Mouse (Mus musculus): ENCODE data around the gene Bmp2k. TPM values are rescaled to one million over a fixed set of nuclear protein-coding genes. Genes with fewer than 3 reads are reported as not detected.
A peak's percentile ranks its signal among the peaks of the same experiment; 100 is the strongest.

Bmp2k gene
- polyA plus RNA-seq, 1 experiment from 2014 or later = 15.0 TPM

- Histone ChIP-seq H3K27me3 (replicated peaks) (no peaks in the 10 kb centered on the region), H3K36me3 (no peaks in the 10 kb centered on the region), H3K9me3 (no peaks in the 10 kb centered on the region), H3K27ac (no peak overlapping the region), H3K9ac (no peak overlapping the region), H3K4me1 (0 out of 2 replicates have a peak, but pooled peaks cover 11% of the 10 kb centered on the region), H3K4me3 (replicated peaks) (no peak overlapping the region), H3K4me2 (no peak overlapping the region)
- ATAC-seq (ENCODE audit: insufficient read depth, low FRiP score, low read depth) = no peak
- WGBS = 64% methylated on average over 5 of the region's 5 CpGs
These were observed 1.7 kb upstream of the Bmp2k start for GRCm38 (mm10) chr5:96995791-96996190.

- WGBS = 14% methylated on average over 39 of the region's 39 CpGs
- peak; percentile 7; the same call in 1 of the 2 replicates for ATAC-seq (ENCODE audit: insufficient read depth, low FRiP score, low read depth)
- Histone ChIP-seq H3K9me3 (no peaks in the 10 kb centered on the region), H3K27ac (peak overlapping the region; percentile 96), H3K4me1 (0 out of 2 replicates have a peak, but pooled peaks cover 11% of the 10 kb centered on the region), H3K9ac (peak overlapping the region; percentile 67), H3K27me3 (replicated peaks) (no peaks in the 10 kb centered on the region), H3K4me2 (peak overlapping the region; percentile 85), H3K36me3 (no peaks in the 10 kb centered on the region), H3K4me3 (replicated peaks) (peak overlapping the region; percentile 65)
These were observed 834 bp upstream of the Bmp2k start for GRCm38 (mm10) chr5:96996401-96997309.

- H3K9me3 ChIP-seq = no peaks in the 10 kb centered on the region
- under 1% methylated on average over 75 of the region's 75 CpGs for WGBS
- H3K4me3 ChIP-seq (replicated peaks) = peak overlapping the region; percentile 65
- no peaks in the 10 kb centered on the region for H3K27me3 ChIP-seq (replicated peaks)
- 0 out of 2 replicates have a peak, but pooled peaks cover 11% of the 10 kb centered on the region for H3K4me1 ChIP-seq
- no peaks in the 10 kb centered on the region for H3K36me3 ChIP-seq
- peak overlapping the region; percentile 96 for H3K27ac ChIP-seq
- peak; percentile 32; the same call in 1 of the 2 replicates for ATAC-seq (ENCODE audit: insufficient read depth, low FRiP score, low read depth)
- H3K9ac ChIP-seq = peak overlapping the region; percentile 78
- peak overlapping the region; percentile 85 for H3K4me2 ChIP-seq
These were observed 495 bp downstream of the Bmp2k start for GRCm38 (mm10) chr5:96997802-96998565.

GRCm38 (mm10) chr5:96998566-96998907 is 1.0 kb downstream of the Bmp2k start:
- Histone ChIP-seq H3K9me3 (no peaks in the 10 kb centered on the region), H3K4me1 (0 out of 2 replicates have a peak, but pooled peaks cover 11% of the 10 kb centered on the region), H3K9ac (peak overlapping the region; percentile 78; the same call in 1 of the 2 replicates), H3K27me3 (replicated peaks) (no peaks in the 10 kb centered on the region), H3K4me3 (replicated peaks) (peak overlapping the region; percentile 65), H3K4me2 (peak overlapping the region; percentile 85), H3K27ac (peak overlapping the region; percentile 96), H3K36me3 (no peaks in the 10 kb centered on the region)
- WGBS = 9% methylated on average over 6 of the region's 6 CpGs
- no peak for ATAC-seq (ENCODE audit: insufficient read depth, low FRiP score, low read depth)

- Histone ChIP-seq H3K9me3 (no peaks in the 10 kb centered on the region), H3K27me3 (replicated peaks) (no peaks in the 10 kb centered on the region), H3K9ac (no peak overlapping the region), H3K36me3 (no peaks in the 10 kb centered on the region), H3K4me1 (peaks cover 17% of the 10 kb centered on the region; the same call in 1 of the 2 replicates), H3K27ac (no peak overlapping the region), H3K4me2 (peak overlapping the region; percentile 85), H3K4me3 (replicated peaks) (peak overlapping the region; percentile 13; the same call in 1 of the 2 replicates)
- WGBS = 83% methylated on average over 7 of the region's 7 CpGs
- no peak for ATAC-seq (ENCODE audit: insufficient read depth, low FRiP score, low read depth)
These were observed 2.1 kb downstream of the Bmp2k start for GRCm38 (mm10) chr5:96999601-97000000.

- H3K9ac ChIP-seq = no peak overlapping the region
- ATAC-seq (ENCODE audit: insufficient read depth, low FRiP score, low read depth) = no peak
- no peaks in the 10 kb centered on the region for H3K36me3 ChIP-seq
- H3K27me3 ChIP-seq (replicated peaks) = no peaks in the 10 kb centered on the region
- 0 out of 2 replicates have a peak overlapping the region, but pooled peaks have one; percentile 2 for H3K4me2 ChIP-seq
- WGBS = 70% methylated on average over 5 of the region's 5 CpGs
- H3K9me3 ChIP-seq = no peaks in the 10 kb centered on the region
- H3K4me3 ChIP-seq (replicated peaks) = no peak overlapping the region
- H3K4me1 ChIP-seq = peaks cover 20% of the 10 kb centered on the region; the same call in 1 of the 2 replicates
- no peak overlapping the region for H3K27ac ChIP-seq
These were observed 3.0 kb downstream of the Bmp2k start for GRCm38 (mm10) chr5:97000524-97000923.

- Histone ChIP-seq H3K27me3 (replicated peaks) (no peaks in the 10 kb centered on the region), H3K4me1 (peaks cover 20% of the 10 kb centered on the region; the same call in 1 of the 2 replicates), H3K9ac (no peak overlapping the region), H3K4me3 (replicated peaks) (no peak overlapping the region), H3K4me2 (no peak overlapping the region), H3K36me3 (no peaks in the 10 kb centered on the region), H3K9me3 (no peaks in the 10 kb centered on the region), H3K27ac (no peak overlapping the region)
- WGBS = 88% methylated on average over 10 of the region's 10 CpGs
- no peak for ATAC-seq (ENCODE audit: insufficient read depth, low FRiP score, low read depth)
These were observed 3.7 kb downstream of the Bmp2k start for GRCm38 (mm10) chr5:97001153-97001552.

- no peak overlapping the region for H3K9ac ChIP-seq
- H3K27ac ChIP-seq = no peak overlapping the region
- 91% methylated on average over 5 of the region's 5 CpGs for WGBS
- H3K27me3 ChIP-seq (replicated peaks) = no peaks in the 10 kb centered on the region
- H3K4me2 ChIP-seq = no peak overlapping the region
- ATAC-seq (ENCODE audit: insufficient read depth, low FRiP score, low read depth) = no peak
- H3K4me3 ChIP-seq (replicated peaks) = no peak overlapping the region
- H3K9me3 ChIP-seq = no peaks in the 10 kb centered on the region
- no peaks in the 10 kb centered on the region for H3K36me3 ChIP-seq
- peaks cover 20% of the 10 kb centered on the region; the same call in 1 of the 2 replicates for H3K4me1 ChIP-seq
These were observed 4.1 kb downstream of the Bmp2k start for GRCm38 (mm10) chr5:97001571-97001970.

- Histone ChIP-seq H3K9me3 (no peaks in the 10 kb centered on the region), H3K4me2 (no peak overlapping the region), H3K27me3 (replicated peaks) (no peaks in the 10 kb centered on the region), H3K9ac (no peak overlapping the region), H3K36me3 (no peaks in the 10 kb centered on the region), H3K4me1 (peaks cover 20% of the 10 kb centered on the region; the same call in 1 of the 2 replicates), H3K27ac (no peak overlapping the region), H3K4me3 (replicated peaks) (no peak overlapping the region)
- 85% methylated on average over 5 of the region's 5 CpGs for WGBS
- ATAC-seq (ENCODE audit: insufficient read depth, low FRiP score, low read depth) = no peak
These were observed 4.8 kb downstream of the Bmp2k start for GRCm38 (mm10) chr5:97002336-97002735.

- WGBS = 81% methylated on average over 7 of the region's 7 CpGs
- H3K4me2 ChIP-seq = no peak overlapping the region
- H3K4me1 ChIP-seq = peaks cover 20% of the 10 kb centered on the region; the same call in 1 of the 2 replicates
- H3K9ac ChIP-seq = no peak overlapping the region
- no peak for ATAC-seq (ENCODE audit: insufficient read depth, low FRiP score, low read depth)
- H3K9me3 ChIP-seq = no peaks in the 10 kb centered on the region
- no peak overlapping the region for H3K4me3 ChIP-seq (replicated peaks)
- H3K27me3 ChIP-seq (replicated peaks) = no peaks in the 10 kb centered on the region
- no peak overlapping the region for H3K27ac ChIP-seq
- H3K36me3 ChIP-seq = no peaks in the 10 kb centered on the region
These were observed 5.4 kb downstream of the Bmp2k start for GRCm38 (mm10) chr5:97002937-97003336.

- H3K4me1 ChIP-seq = peaks cover 15% of the 10 kb centered on the region; the same call in 1 of the 2 replicates
- H3K4me3 ChIP-seq (replicated peaks) = no peak overlapping the region
- H3K9ac ChIP-seq = no peak overlapping the region
- WGBS = 52% methylated on average over 23 of the region's 23 CpGs
- H3K9me3 ChIP-seq = no peaks in the 10 kb centered on the region
- peak overlapping the region; percentile 11; the same call in 1 of the 2 replicates for H3K4me2 ChIP-seq
- H3K36me3 ChIP-seq = no peaks in the 10 kb centered on the region
- H3K27me3 ChIP-seq (replicated peaks) = no peaks in the 10 kb centered on the region
- no peak for ATAC-seq (ENCODE audit: insufficient read depth, low FRiP score, low read depth)
- no peak overlapping the region for H3K27ac ChIP-seq
These were observed 6.9 kb downstream of the Bmp2k start for GRCm38 (mm10) chr5:97004178-97005030.

Measured in stomach, embryonic 15.5 days (tissue).